Mouse (Mus musculus): ENCODE data around the gene Acyp1. TPM values are rescaled to one million over a fixed set of nuclear protein-coding genes. Genes with fewer than 3 reads are reported as not detected.

Gene Acyp1
- polyA plus RNA-seq, 1 experiment from 2014 or later: 53.8 TPM

GRCm38 (mm10) chr12:85227227-85227626, 61.0 kb downstream of the Acyp1 start:
- no peak for ATAC-seq (ENCODE audit: borderline replicate concordance, extremely low read depth, low FRiP score, low TSS enrichment)
- Histone ChIP-seq H3K4me1 (peaks cover 6% of the 10 kb centered on the region; the same call in 1 of the 2 replicates), H3K27ac (no peak overlapping the region), H3K9ac (no peak overlapping the region), H3K27me3 (no peaks in the 10 kb centered on the region), H3K4me3 (no peak overlapping the region), H3K36me3 (peaks cover 47% of the 10 kb centered on the region), H3K9me3 (no peaks in the 10 kb centered on the region), H3K4me2 (no peak overlapping the region)
- 54% methylated on average over 7 of the region's 7 CpGs for WGBS

Small RNAs within 50 kb of the gene (microRNA-seq; reads per million reads assigned to microRNA genes)
- 0.74 reads per million for gene Mir6938

Other genes starting within 250 kb of the Acyp1 start
- gene Prox2, start 177.7 kb downstream of the Acyp1 start, polyA plus RNA-seq (2015; fragmentation: Nextera tagmentation; extraction: Ambion mirVana): 5.5 and 6.6 TPM in 2 replicates
- gene Dlst, start 177.6 kb downstream of the Acyp1 start, polyA plus RNA-seq (2015; fragmentation: Nextera tagmentation; extraction: Ambion mirVana): 108 and 109 TPM in 2 replicates
- 1.1 and 1.4 TPM in 2 replicates for gene Rps6kl1, start 137.2 kb downstream of the Acyp1 start, polyA plus RNA-seq (2015; fragmentation: Nextera tagmentation; extraction: Ambion mirVana)
- gene Pgf, start 110.6 kb downstream of the Acyp1 start, polyA plus RNA-seq (2015; fragmentation: Nextera tagmentation; extraction: Ambion mirVana): 10.8 and 12.7 TPM in 2 replicates
- 88.2 and 94.9 TPM in 2 replicates for gene Eif2b2, start 69.0 kb downstream of the Acyp1 start, polyA plus RNA-seq (2015; fragmentation: Nextera tagmentation; extraction: Ambion mirVana)
- 8.1 and 9.3 TPM in 2 replicates for gene Mlh3, start 17.8 kb downstream of the Acyp1 start, polyA plus RNA-seq (2015; fragmentation: Nextera tagmentation; extraction: Ambion mirVana)
- 1.7 TPM in 2 replicates for gene Zc2hc1c, start 153 bp upstream of the Acyp1 start, polyA plus RNA-seq (2015; fragmentation: Nextera tagmentation; extraction: Ambion mirVana)
- gene Nek9, start 50.9 kb upstream of the Acyp1 start, polyA plus RNA-seq (2015; fragmentation: Nextera tagmentation; extraction: Ambion mirVana): 19.5 and 21.1 TPM in 2 replicates
- 321 and 334 TPM in 2 replicates for gene Tmed10, start 86.4 kb upstream of the Acyp1 start, polyA plus RNA-seq (2015; fragmentation: Nextera tagmentation; extraction: Ambion mirVana)
- 5.5 and 5.7 TPM in 2 replicates for gene Fos, start 185.5 kb upstream of the Acyp1 start, polyA plus RNA-seq (2015; fragmentation: Nextera tagmentation; extraction: Ambion mirVana)

Measured in lung, embryonic 15.5 days (tissue).